Mouse (Mus musculus) liver, embryonic 16.5 days (tissue): ENCODE data around the gene Phrf1. TPM values are rescaled to one million over a fixed set of nuclear protein-coding genes. Genes with fewer than 3 reads are reported as not detected.

ENCODE experiments used
- ATAC-seq: fragments of 200-750 bp; cut with Nextera tagmentation; 2 replicates; pipeline ENCODE4 v1.8.0; 2017; ENCODE audit warnings: low read depth, mild to moderate bottlenecking, moderate number of reproducible peaks, moderate library complexity
- H3K27ac ChIP-seq: fragments of 300-500 bp; sonication (generic); 2 replicates; pipeline ENCODE4 v1.5.1; 2014; ENCODE audit warnings: mild to moderate bottlenecking, low read length
- H3K27me3 ChIP-seq: fragments of 300-500 bp; sonication (generic); 2 replicates; pipeline ENCODE4 v1.6.1; 2014; ENCODE audit warnings: low read depth, low read length, mixed read lengths; ENCODE audit not compliant: control insufficient read depth, insufficient read depth
- H3K36me3 ChIP-seq: fragments of 300-500 bp; sonication (generic); 2 replicates; pipeline ENCODE4 v1.6.1; 2014; ENCODE audit warnings: mild to moderate bottlenecking; ENCODE audit not compliant: control insufficient read depth, insufficient read depth
- H3K4me1 ChIP-seq: fragments of 300-500 bp; sonication (generic); 2 replicates; pipeline ENCODE4 v1.6.1; 2014; ENCODE audit warnings: low read depth, low read length, mixed read lengths; ENCODE audit not compliant: control insufficient read depth
- H3K4me2 ChIP-seq: fragments of 300-500 bp; sonication (generic); 2 replicates; pipeline ENCODE4 v1.6.1; 2014; ENCODE audit warnings: low read depth, low read length, mixed read lengths
- H3K4me3 ChIP-seq: fragments of 300-500 bp; sonication (generic); 2 replicates; pipeline ENCODE4 v1.5.1; 2014; ENCODE audit warnings: low read depth, mild to moderate bottlenecking, low read length
- H3K9ac ChIP-seq: fragments of 300-500 bp; sonication (generic); 2 replicates; pipeline ENCODE4 v1.6.1; 2014; ENCODE audit warnings: low read depth, low read length
- H3K9me3 ChIP-seq: fragments of 300-500 bp; sonication (generic); replicated peaks from 2 replicates; pipeline ENCODE4 v1.6.1; 2016; ENCODE audit warnings: low read length; ENCODE audit not compliant: control insufficient read depth
- WGBS: fragments of 180-500 bp; shearing (Covaris S2); extraction: QIAGEN DNeasy Blood & Tissue Kit; methylation state at CpG from one replicate; pipeline ENCODE4 v1.1.7; 2014; ENCODE audit not compliant: insufficient replicate concordance; 5-methylcytosine and 5-hydroxymethylcytosine counted together
- polyA plus RNA-seq: library from polyadenylated mRNA; unstranded; fragments of >200 nt; fragmentation: Nextera tagmentation; extraction: Ambion mirVana; gene quantifications from 2 replicates; pipeline ENCODE4 v1.2.1, GENCODE M21; 2015

Gene Phrf1
- polyA plus RNA-seq, 1 experiment from 2014 or later: 28.5 TPM

DNA sequence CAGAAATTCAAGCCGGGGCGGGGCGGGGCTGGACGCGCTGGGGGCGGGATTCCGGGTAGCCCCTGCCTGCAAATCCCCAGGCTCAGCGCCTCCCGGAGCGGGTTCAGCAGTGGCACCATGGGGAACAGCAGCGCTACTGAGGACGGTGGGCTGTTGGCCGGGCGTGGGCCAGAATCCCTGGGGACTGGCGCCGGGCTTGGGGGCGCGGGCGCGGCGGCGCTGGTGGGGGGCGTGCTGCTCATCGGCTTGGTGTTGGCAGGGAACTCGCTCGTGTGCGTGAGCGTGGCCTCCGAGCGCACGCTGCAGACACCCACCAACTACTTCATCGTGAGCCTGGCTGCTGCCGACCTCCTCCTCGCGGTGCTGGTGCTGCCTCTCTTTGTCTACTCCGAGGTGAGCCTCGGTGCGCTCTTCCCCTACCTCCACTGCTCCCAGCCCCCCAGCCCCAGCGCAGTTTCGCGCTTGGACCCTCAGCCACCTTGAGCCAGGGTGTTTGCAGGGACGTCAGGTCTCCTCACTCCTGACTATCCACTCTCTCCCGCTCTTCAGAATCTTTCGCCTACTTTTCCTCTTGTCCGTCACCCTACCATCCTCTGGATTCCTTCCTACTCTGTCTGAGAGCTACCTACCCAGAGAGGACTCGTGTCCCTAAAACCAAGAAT, 63.5 kb downstream of the Phrf1 start, which contains the start of gene Drd4:
Gene Drd4 (plus strand): TSS at position 86 of the 662 bp plus-strand sequence.
- ATAC-seq: no peak
- Histone ChIP-seq H3K4me1 (peaks cover 4% of the 10 kb centered on the region), H3K4me3 (peak within 1 kb of the TSS; percentile 35), H3K27me3 (peaks cover 60% of the 10 kb centered on the region), H3K27ac (no peak within 1 kb of the TSS), H3K9ac (no peak within 1 kb of the TSS), H3K36me3 (0 out of 2 replicates have a peak, but pooled peaks cover under 1% of the 10 kb centered on the region), H3K9me3 (no peaks in the 10 kb centered on the region), H3K4me2 (peak within 1 kb of the TSS; percentile 57)
- 3% methylated on average over 46 of the region's 46 CpGs for WGBS

DNA sequence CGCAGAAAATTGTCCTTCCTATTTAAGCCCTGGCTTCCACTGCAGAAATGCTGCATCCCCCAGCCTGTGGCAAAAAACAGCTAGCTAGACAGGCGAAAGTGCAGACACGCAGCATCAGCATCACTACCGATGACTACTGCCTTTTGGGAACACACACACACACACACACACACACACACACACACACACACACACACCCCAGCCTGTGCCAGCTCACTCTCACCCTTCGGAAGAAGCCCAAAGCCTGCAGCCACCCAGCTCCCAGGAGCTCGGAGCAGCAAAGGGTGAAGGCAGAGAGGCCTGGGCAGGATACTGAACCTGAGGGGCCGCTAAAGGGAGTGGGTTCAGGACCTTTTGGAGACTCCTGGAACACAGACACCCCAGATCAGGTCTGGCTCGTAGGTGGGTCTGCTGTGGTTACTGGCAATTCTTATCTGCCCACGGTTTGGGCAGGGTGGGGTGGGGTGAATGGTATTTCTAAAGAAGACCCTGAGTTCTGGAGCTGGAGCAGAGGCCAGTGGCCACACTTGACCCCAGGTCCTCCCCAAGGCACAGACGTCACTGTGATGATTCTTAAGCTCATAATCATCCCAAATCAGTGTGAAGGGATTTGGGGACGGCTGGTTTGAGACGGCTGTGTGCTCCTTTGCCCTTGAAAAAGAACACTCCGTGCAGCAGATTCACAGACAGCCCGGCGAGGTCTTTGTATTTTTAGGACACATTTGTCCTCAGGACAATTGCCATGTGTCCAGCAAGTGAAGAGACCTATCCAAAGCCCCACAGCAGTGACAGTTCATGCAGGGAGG, 64.2 kb downstream of the Phrf1 start:
- no peak for ATAC-seq

DNA sequence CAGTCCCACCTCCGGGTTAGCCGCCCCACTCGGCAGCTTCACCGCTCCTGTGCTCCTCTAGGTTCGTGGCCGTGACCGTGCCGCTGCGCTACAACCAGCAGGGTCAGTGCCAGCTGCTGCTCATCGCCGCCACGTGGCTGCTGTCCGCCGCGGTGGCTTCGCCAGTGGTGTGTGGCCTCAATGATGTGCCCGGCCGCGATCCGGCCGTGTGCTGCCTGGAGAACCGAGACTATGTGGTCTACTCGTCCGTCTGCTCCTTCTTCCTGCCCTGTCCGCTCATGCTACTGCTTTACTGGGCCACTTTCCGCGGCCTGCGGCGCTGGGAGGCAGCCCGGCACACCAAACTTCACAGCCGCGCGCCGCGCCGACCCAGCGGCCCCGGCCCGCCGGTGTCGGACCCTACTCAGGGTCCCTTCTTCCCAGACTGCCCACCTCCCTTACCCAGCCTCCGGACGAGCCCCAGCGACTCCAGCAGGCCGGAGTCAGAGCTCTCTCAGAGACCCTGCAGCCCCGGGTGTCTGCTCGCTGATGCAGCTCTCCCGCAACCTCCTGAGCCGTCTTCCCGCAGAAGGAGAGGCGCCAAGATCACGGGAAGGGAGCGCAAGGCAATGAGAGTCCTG, 65.4 kb downstream of the Phrf1 start:
- WGBS: 1% methylated on average over 53 of the region's 53 CpGs
- H3K27ac ChIP-seq: no peak overlapping the region
- no peak overlapping the region for H3K9ac ChIP-seq
- H3K4me2 ChIP-seq: peak overlapping the region; percentile 1; the same call in 1 of the 2 replicates
- H3K36me3 ChIP-seq: 0 out of 2 replicates have a peak, but pooled peaks cover 3% of the 10 kb centered on the region
- no peaks in the 10 kb centered on the region for H3K9me3 ChIP-seq
- H3K4me3 ChIP-seq: peak overlapping the region; percentile 23; the same call in 1 of the 2 replicates
- H3K4me1 ChIP-seq: peaks cover 4% of the 10 kb centered on the region
- no peak for ATAC-seq
- H3K27me3 ChIP-seq: peaks cover 56% of the 10 kb centered on the region

More for the DNA sequence above, 64.2 kb downstream of the Phrf1 start:
- Histone ChIP-seq H3K4me1 (peaks cover 4% of the 10 kb centered on the region), H3K36me3 (0 out of 2 replicates have a peak, but pooled peaks cover 3% of the 10 kb centered on the region), H3K9me3 (no peaks in the 10 kb centered on the region), H3K27ac (no peak overlapping the region), H3K9ac (no peak overlapping the region), H3K27me3 (peaks cover 60% of the 10 kb centered on the region), H3K4me2 (no peak overlapping the region), H3K4me3 (no peak overlapping the region)
- 30% methylated on average over 15 of the region's 15 CpGs for whole genome bisulfite sequencing

DNA sequence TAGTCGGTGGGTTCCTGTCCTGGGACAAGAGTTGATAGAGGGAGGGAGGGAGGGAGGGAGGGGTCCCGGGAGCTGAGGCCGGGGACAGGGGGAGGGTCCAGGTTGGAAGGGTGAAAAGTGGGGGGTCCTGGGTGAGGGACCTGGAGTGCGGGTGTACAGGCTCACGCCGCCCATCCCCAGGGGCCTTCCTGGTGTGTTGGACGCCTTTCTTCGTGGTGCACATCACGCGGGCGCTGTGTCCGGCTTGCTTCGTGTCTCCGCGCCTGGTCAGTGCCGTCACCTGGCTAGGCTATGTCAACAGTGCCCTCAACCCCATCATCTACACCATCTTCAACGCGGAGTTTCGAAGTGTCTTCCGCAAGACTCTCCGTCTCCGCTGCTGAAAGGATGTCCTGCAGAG, 65.9 kb downstream of the Phrf1 start:
- Histone ChIP-seq H3K36me3 (0 out of 2 replicates have a peak, but pooled peaks cover 3% of the 10 kb centered on the region), H3K9me3 (no peaks in the 10 kb centered on the region), H3K27ac (no peak overlapping the region), H3K4me1 (peaks cover 4% of the 10 kb centered on the region), H3K9ac (no peak overlapping the region), H3K4me3 (no peak overlapping the region), H3K4me2 (peak overlapping the region; percentile 1; the same call in 1 of the 2 replicates), H3K27me3 (peaks cover 56% of the 10 kb centered on the region)
- WGBS: 2% methylated on average over 22 of the region's 22 CpGs
- ATAC-seq: no peak

DNA sequence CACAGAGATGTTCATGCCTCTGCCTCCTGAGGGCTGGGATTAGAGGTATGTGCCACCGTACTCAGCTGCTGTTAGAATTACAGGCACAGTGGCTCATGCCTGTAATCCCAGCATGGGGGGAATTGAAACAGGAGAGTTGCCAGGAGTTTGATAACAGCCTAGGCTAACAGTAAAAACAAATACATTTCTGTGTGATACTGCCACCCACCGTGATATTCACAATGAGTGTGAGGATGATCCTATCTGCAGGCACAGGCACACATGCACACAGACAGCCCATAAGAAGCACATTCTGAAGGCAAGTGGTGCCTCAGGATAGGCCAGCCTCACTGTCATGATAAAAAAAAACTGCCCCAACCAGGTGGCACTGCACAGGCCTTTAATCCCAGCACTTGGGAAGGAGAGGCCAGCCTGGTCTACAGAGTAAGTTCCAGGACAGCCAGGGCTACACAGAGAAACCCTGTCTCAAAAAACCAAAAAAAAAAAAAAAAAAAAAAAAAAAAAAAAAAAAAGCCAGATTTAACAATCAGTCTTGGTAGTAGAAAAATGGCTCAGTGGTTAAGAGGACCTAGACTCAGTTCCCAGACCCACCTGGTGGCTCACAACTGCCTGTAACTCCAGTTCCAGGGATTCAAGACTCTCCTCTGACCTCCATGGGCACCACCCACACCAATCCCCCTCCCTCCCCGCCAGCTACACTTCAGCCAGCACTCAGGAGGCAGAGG, 69.5 kb downstream of the Phrf1 start:
- Histone ChIP-seq H3K4me3 (no peak overlapping the region), H3K4me2 (no peak overlapping the region), H3K9ac (no peak overlapping the region), H3K36me3 (peaks cover 6% of the 10 kb centered on the region; the same call in 1 of the 2 replicates), H3K9me3 (no peaks in the 10 kb centered on the region), H3K27me3 (peaks cover 28% of the 10 kb centered on the region), H3K27ac (no peak overlapping the region), H3K4me1 (peaks cover 8% of the 10 kb centered on the region)
- 55% methylated on average over 3 of the region's 3 CpGs for WGBS
- peak; percentile 24; the same call in 1 of the 2 replicates for ATAC-seq

DNA sequence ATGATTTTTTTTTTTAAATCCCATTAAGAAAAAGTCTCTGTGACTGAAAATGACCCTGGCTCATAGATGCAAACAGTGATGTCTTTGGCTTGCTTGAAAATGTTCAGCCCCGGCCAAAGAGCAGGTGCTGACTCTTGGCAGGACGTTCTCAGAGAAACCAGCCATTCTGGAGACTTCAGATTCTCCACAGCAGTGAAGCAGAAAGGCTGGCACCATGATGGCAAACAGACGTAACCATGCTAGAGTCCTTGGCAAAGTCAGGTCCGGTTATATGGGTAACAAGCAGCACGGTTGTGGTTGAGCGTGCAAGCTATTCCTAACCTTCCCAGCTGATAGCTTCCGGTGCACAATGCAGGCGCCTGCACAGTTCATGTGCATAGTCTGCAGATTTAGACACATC, 70.6 kb downstream of the Phrf1 start:
- Histone ChIP-seq H3K4me3 (no peak overlapping the region), H3K4me2 (no peak overlapping the region), H3K27me3 (peaks cover 17% of the 10 kb centered on the region), H3K4me1 (peaks cover 4% of the 10 kb centered on the region), H3K9ac (no peak overlapping the region), H3K9me3 (no peaks in the 10 kb centered on the region), H3K36me3 (peaks cover 10% of the 10 kb centered on the region; the same call in 1 of the 2 replicates), H3K27ac (no peak overlapping the region)
- WGBS: 88% methylated on average over 8 of the region's 8 CpGs
- ATAC-seq: no peak

DNA sequence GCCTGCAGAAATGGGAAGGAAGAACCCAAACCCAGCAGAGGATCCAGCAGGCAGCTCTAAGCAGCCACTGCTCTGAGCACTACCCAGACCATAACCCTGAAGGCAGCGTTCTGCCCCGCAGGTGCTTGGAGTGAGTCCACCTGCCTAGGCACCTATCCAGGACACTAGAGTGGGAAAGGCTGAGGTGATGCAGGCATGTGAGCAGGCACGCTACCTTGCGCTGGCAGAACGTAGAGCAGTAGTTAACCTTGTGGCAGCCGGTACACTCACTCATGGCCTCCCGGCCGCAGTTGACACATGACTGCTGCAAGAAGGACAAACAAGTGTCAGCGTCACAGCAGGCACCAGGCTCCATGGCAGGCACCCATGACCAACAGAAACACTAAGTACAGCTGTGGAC, 72.8 kb downstream of the Phrf1 start:
- no peak overlapping the region for H3K4me3 ChIP-seq
- no peak for ATAC-seq
- H3K4me1 ChIP-seq: peaks cover 4% of the 10 kb centered on the region
- peaks cover 15% of the 10 kb centered on the region for H3K36me3 ChIP-seq
- H3K27me3 ChIP-seq: no peaks in the 10 kb centered on the region
- no peak overlapping the region for H3K27ac ChIP-seq
- 90% methylated on average over 9 of the region's 9 CpGs for WGBS
- H3K4me2 ChIP-seq: no peak overlapping the region
- H3K9me3 ChIP-seq: no peaks in the 10 kb centered on the region
- no peak overlapping the region for H3K9ac ChIP-seq

DNA sequence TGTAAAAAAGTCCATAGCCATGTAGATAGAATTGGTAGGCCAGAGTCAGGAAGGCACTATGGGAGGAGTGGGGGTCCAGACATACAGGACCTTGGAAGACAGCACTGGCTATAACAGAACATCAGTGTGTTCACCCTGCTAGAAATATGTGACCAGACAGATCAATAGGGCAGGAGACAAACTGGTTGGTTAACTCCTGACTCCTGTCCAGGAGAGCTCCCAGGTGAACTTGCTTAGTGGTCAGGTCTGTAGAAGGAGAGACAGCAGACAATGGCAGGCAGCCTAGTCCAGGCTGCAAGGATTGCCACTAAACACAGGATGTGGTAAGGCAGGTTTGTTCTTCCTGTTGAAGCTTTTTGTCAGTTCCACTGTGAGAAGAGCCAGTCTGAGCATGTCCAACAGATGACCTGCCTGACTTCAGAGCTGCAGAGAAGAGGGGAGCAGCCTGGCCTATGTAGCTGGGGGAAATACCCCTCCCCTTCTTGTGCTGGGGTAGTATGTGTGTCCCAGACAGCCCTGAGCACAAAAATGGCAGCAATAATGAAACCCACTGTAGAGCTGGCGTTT, 74.2 kb downstream of the Phrf1 start:
- no peak overlapping the region for H3K4me2 ChIP-seq
- WGBS: 68% methylated on average over 1 of the region's 1 CpGs
- H3K27ac ChIP-seq: no peak overlapping the region
- no peaks in the 10 kb centered on the region for H3K9me3 ChIP-seq
- no peaks in the 10 kb centered on the region for H3K27me3 ChIP-seq
- H3K4me3 ChIP-seq: no peak overlapping the region
- no peak overlapping the region for H3K9ac ChIP-seq
- peaks cover 4% of the 10 kb centered on the region for H3K4me1 ChIP-seq
- ATAC-seq: 0 out of 2 replicates have a peak, but pooled peaks have one; percentile 12
- H3K36me3 ChIP-seq: peaks cover 20% of the 10 kb centered on the region
